9 mouse cellular contexts compared by ENCODE assay signal in the genomic region with DNA sequence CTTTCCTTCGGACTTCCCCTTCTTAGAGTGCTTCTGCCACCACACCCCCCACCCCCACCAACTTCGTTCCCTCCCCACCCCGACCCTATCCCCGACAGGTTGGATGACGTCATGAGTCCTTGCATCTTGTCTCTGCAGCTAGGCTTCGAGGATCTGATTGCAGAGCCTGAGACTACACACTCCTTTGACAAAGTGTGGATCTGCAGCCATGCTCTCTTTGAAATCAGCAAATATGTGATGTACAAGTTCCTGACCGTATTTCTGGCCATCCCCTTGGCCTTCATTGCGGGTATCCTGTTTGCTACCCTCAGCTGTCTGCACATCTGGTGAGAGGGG. TPM values are rescaled to one million over a fixed set of nuclear protein-coding genes. Genes with fewer than 3 reads are reported as not detected.
DNase-seq lines count a peak whose midpoint lies in the region; ATAC-seq and TF ChIP-seq lines count a peak whose summit lies in the region.
"Had no signal": no experiment of that assay in that cellular context is flagged by ENCODE, and none has a peak within 500 bp of the region (broad histone marks: within the 10 kb centered on the region; RNA-seq: fewer than 3 reads in every experiment).

No protein-coding gene starts in this region.

- no peaks in the 10 kb centered on the region for H3K79me2 ChIP-seq in myocyte (ENCODE audit: control insufficient read depth, insufficient read depth)

- H3K4me2 ChIP-seq in limb, embryonic 11.5 days (ENCODE audit: low read depth, severe bottlenecking) = peak overlapping the region; percentile 95
- peak overlapping the region; percentile 77 for H3K4me2 ChIP-seq in myocyte (ENCODE audit: low read depth)

- peak overlapping the region; percentile 65 for H3K9ac ChIP-seq in limb, embryonic 11.5 days (ENCODE audit: low read length)

- TF ChIP-seq POLR2A in myocyte (IDR thresholded peaks at IDR 0.05; ENCODE audit: insufficient read length, low read depth) = no peak

- H3K27me3 ChIP-seq in limb, embryonic 11.5 days (ENCODE audit: control insufficient read depth, insufficient read depth, low read length) = no peaks in the 10 kb centered on the region
- no peaks in the 10 kb centered on the region for H3K27me3 ChIP-seq in myocyte (ENCODE audit: control insufficient read depth, insufficient read depth, insufficient read length)

- WGBS in limb, embryonic 11.5 days = 34% methylated on average over 8 of the region's 8 CpGs

- H3K4me1 ChIP-seq in limb, embryonic 11.5 days (ENCODE audit: control insufficient read depth, insufficient read depth, low read length) = 0 out of 2 replicates have a peak, but pooled peaks cover 3% of the 10 kb centered on the region

- DNase-seq in adrenal gland, postnatal 10 days = peak; percentile 11
- no peak for DNase-seq in adrenal gland, postnatal 4 days (ENCODE audit: low spot score in 2 of 2)
- peak; percentile 13 for DNase-seq in urinary bladder, postnatal 25 days (ENCODE audit: low spot score)
- DNase-seq in urinary bladder, postnatal 14 days (ENCODE audit: low spot score) = no peak
- DNase-seq in limb, embryonic 11.5 days (ENCODE audit: low spot score) = no peak
- no peak for DNase-seq in frontal cortex, postnatal 25 days (ENCODE audit: low spot score in 2 of 2)
- DNase-seq in frontal cortex, postnatal 36 days (ENCODE audit: low spot score in 2 of 2) = no peak

- H3ac ChIP-seq in myocyte (ENCODE audit: control insufficient read depth, insufficient read length) = no peak overlapping the region

- H3K36me3 ChIP-seq in limb, embryonic 11.5 days (ENCODE audit: control insufficient read depth, insufficient read depth, low read length) = no peaks in the 10 kb centered on the region
- no peaks in the 10 kb centered on the region for H3K36me3 ChIP-seq in myocyte (ENCODE audit: control insufficient read depth, insufficient read depth)

- H3K27ac ChIP-seq in limb, embryonic 11.5 days (replicated peaks; ENCODE audit: low read depth, low read length) = no peak overlapping the region

- 0 out of 2 replicates have a peak, but pooled peaks have one; percentile 6 for ATAC-seq in limb, embryonic 11.5 days (ENCODE audit: insufficient number of reproducible peaks, low FRiP score, low TSS enrichment, low read depth)

- peak overlapping the region; percentile 45 for H3K4me3 ChIP-seq in limb, embryonic 11.5 days (ENCODE audit: low read depth, low read length)
- peak overlapping the region; percentile 36 for H3K4me3 ChIP-seq in myocyte

- H3K9me3 ChIP-seq in limb, embryonic 11.5 days (ENCODE audit: control insufficient read depth, low read length) = no peaks in the 10 kb centered on the region

TF ChIP-seq in myocyte, 11 proteins besides CTCF, POLR2A, EP300 and RAD21:
- TF ChIP-seq MAX (IDR thresholded peaks at IDR 0.05; ENCODE audit: low read depth) (no peak), CEBPB (IDR thresholded peaks at IDR 0.05; ENCODE audit: insufficient read depth, poor library complexity, severe bottlenecking) (no peak), REST (IDR thresholded peaks at IDR 0.05; ENCODE audit: insufficient read depth, insufficient read length) (no peak), USF1 (IDR thresholded peaks at IDR 0.05; ENCODE audit: low read depth) (no peak), SRF (IDR thresholded peaks at IDR 0.05; ENCODE audit: control insufficient read depth, insufficient read length, low read depth) (no peak), MYOG (IDR thresholded peaks at IDR 0.05; ENCODE audit: control insufficient read depth in 1 of 3, insufficient read depth in 1 of 3, insufficient read length in 2 of 3, low read depth in 2 of 3) (no peak), E2F4 (IDR thresholded peaks at IDR 0.05; ENCODE audit: insufficient read depth) (no peak), MYOD1 (IDR thresholded peaks at IDR 0.05; ENCODE audit: control insufficient read depth in 1 of 3, insufficient read length in 2 of 3, low read depth in 2 of 3) (no peak)

RNA-seq across cellular contexts. Expression of a gene that starts 0.7 kb away (rescaled TPM):
- total RNA-seq in adrenal gland, postnatal 10 days (2021) = 10 to 100 TPM; 53.3 to 63.3 TPM
- total RNA-seq in adrenal gland, postnatal 4 days (2021) = 10 to 100 TPM; 21.0 to 24.1 TPM
- 7.1 and 7.2 TPM in 2 replicates for polyA plus RNA-seq in limb, embryonic 11.5 days (2014; fragmentation: Nextera tagmentation; extraction: Ambion mirVana)
- polyA plus RNA-seq in myocyte (2012; fragmentation: generic; extraction: Trizol) = 2.9 TPM
- polyA plus RNA-seq: erythroblast, embryonic 14.5 days had no signal

RNA-seq across cellular contexts. Expression of a gene that starts 24.4 kb away (rescaled TPM):
- 100 to 1,000 TPM; 503 to 507 TPM for total RNA-seq in adrenal gland, postnatal 10 days (2021)
- total RNA-seq in adrenal gland, postnatal 4 days (2021) = 100 to 1,000 TPM; 172 to 175 TPM
- polyA plus RNA-seq in limb, embryonic 11.5 days (2014; fragmentation: Nextera tagmentation; extraction: Ambion mirVana) = 26.9 and 29.1 TPM in 2 replicates
- polyA plus RNA-seq in myocyte (2012; fragmentation: generic; extraction: Trizol) = 64.7 TPM
- polyA plus RNA-seq: erythroblast, embryonic 14.5 days had no signal

Comparison
In these comparisons a context has a peak if more than half of its experiments do, and no peak if none do; other contexts are left out.
1. DNase-seq: peak in adrenal gland, postnatal 10 days (single experiment) and urinary bladder, postnatal 25 days (single experiment); none in adrenal gland, postnatal 4 days (0 of 2), urinary bladder, postnatal 14 days (single experiment), limb, embryonic 11.5 days (single experiment), frontal cortex, postnatal 25 days (0 of 2) and frontal cortex, postnatal 36 days (0 of 2).